Mouse (Mus musculus) heart, embryonic 12.5 days (tissue): ENCODE measurements around the gene Pakap. TPM values are rescaled to one million over a fixed set of nuclear protein-coding genes. Genes with fewer than 3 reads are reported as not detected.
"Not testable (repeated sequence)": the region's sequence is repeated elsewhere in the genome, so short reads cannot be mapped to it uniquely, and the experiment has no call there.

ENCODE experiments used
- ATAC-seq: fragments of 200-750 bp; cut with Nextera tagmentation; 2 replicates; pipeline ENCODE4 v1.8.0; 2017; ENCODE audit warnings: moderate TSS enrichment, moderate library complexity; ENCODE audit not compliant: insufficient number of reproducible peaks, low FRiP score
- H3K27ac ChIP-seq: fragments of 300-500 bp; sonication (generic); 2 replicates; pipeline ENCODE4 v1.5.1; 2016; ENCODE audit warnings: mild to moderate bottlenecking, moderate library complexity; ENCODE audit not compliant: poor library complexity, severe bottlenecking
- H3K27me3 ChIP-seq: fragments of 300-500 bp; sonication (generic); replicated peaks from 2 replicates; pipeline ENCODE4 v1.6.1; 2016; ENCODE audit warnings: mild to moderate bottlenecking, moderate library complexity
- H3K36me3 ChIP-seq: fragments of 300-500 bp; sonication (generic); 2 replicates; pipeline ENCODE4 v1.6.1; 2016; ENCODE audit warnings: mild to moderate bottlenecking, moderate library complexity
- H3K4me1 ChIP-seq: fragments of 300-500 bp; sonication (generic); replicated peaks from 2 replicates; pipeline ENCODE4 v1.6.1; 2016; ENCODE audit warnings: mild to moderate bottlenecking
- H3K4me2 ChIP-seq: fragments of 300-500 bp; sonication (generic); 2 replicates; pipeline ENCODE4 v1.6.1; 2016; ENCODE audit warnings: mild to moderate bottlenecking, moderate library complexity
- H3K4me3 ChIP-seq: fragments of 300-500 bp; sonication (generic); 2 replicates; pipeline ENCODE4 v1.5.1; 2016; ENCODE audit warnings: mild to moderate bottlenecking
- H3K9ac ChIP-seq: fragments of 300-500 bp; sonication (generic); 2 replicates; pipeline ENCODE4 v1.6.1; 2016; ENCODE audit warnings: mild to moderate bottlenecking, moderate library complexity
- H3K9me3 ChIP-seq: fragments of 300-500 bp; sonication (generic); replicated peaks from 2 replicates; pipeline ENCODE4 v1.6.1; 2016; ENCODE audit warnings: mild to moderate bottlenecking, moderate library complexity
- WGBS: fragments of 180-500 bp; shearing (Covaris S2); methylation state at CpG from one replicate; pipeline ENCODE4 v1.1.7; 2016; 5-methylcytosine and 5-hydroxymethylcytosine counted together
- polyA plus RNA-seq: library from polyadenylated mRNA; unstranded; fragments of >200 nt; fragmentation: Nextera tagmentation; extraction: Ambion mirVana; gene quantifications from 2 replicates; pipeline ENCODE4 v1.2.1, GENCODE M21; 2016

Pakap gene
- polyA plus RNA-seq, 1 experiment from 2014 or later: 74.5 TPM

DNA sequence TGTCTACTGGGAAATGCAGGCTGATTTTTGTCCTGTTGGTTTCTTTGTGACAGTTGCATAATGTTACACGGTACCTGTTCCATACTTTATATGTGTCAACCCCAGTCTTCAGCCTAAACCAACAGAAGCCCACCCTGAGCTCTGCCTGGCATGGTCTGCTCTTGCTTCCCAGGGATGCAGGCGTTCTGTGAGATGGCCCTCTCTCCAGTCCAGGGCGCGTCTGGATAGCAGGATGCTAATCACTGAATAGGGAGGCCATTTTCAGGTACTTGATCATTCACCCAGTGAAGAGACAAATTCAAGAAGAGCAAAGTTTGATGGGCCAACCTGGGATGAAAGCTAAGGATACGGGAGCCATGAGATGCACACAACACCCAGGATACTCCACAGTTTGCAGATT, 311.2 kb downstream of the Pakap start:
- WGBS: 83% methylated on average over 5 of the region's 5 CpGs
- H3K9ac ChIP-seq: no peak overlapping the region
- H3K9me3 ChIP-seq: no peaks in the 10 kb centered on the region
- H3K4me3 ChIP-seq: no peak overlapping the region
- no peak overlapping the region for H3K4me2 ChIP-seq
- no peaks in the 10 kb centered on the region for H3K27me3 ChIP-seq
- peaks cover 31% of the 10 kb centered on the region for H3K4me1 ChIP-seq
- no peak for ATAC-seq
- 0 out of 2 replicates have a peak, but pooled peaks cover 4% of the 10 kb centered on the region for H3K36me3 ChIP-seq
- H3K27ac ChIP-seq: no peak overlapping the region

DNA sequence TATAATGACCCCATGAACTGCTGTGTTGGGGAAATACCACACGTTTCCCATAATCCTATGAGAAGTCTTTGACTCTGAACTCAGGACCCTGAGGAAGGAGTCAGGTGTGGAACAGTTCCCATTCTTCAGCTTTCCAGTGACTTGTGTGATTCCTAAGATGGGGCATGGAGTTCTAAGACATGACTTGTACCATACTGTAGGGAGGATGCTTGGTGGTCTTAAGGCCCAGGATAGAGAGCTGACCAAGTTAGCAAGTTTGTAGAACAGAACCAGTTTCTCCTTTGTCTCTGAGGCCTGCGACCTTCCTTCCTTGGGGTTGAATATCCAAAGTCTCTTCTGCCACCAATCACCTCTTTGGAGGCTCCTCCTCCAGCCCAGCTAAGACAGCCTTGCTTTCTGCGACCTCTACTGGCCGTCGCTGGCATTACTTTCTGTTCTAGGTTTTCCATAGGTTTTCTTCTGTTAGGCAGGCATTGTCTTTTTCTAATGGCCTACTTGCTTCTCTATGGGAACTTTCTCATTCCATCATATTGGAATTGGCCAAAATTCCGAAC, 311.9 kb downstream of the Pakap start:
- no peak for ATAC-seq
- H3K9me3 ChIP-seq: no peaks in the 10 kb centered on the region
- no peak overlapping the region for H3K4me2 ChIP-seq
- 14% methylated on average over 6 of the region's 6 CpGs for WGBS
- H3K4me3 ChIP-seq: no peak overlapping the region
- 0 out of 2 replicates have a peak, but pooled peaks cover 4% of the 10 kb centered on the region for H3K36me3 ChIP-seq
- H3K27ac ChIP-seq: no peak overlapping the region
- no peak overlapping the region for H3K9ac ChIP-seq
- H3K4me1 ChIP-seq: peaks cover 36% of the 10 kb centered on the region
- no peaks in the 10 kb centered on the region for H3K27me3 ChIP-seq

GRCm38 (mm10) chr4:57883520-57884421, 315.8 kb downstream of the Pakap start:
- Histone ChIP-seq H3K9ac (no peak overlapping the region), H3K4me1 (peaks cover 58% of the 10 kb centered on the region), H3K36me3 (0 out of 2 replicates have a peak, but pooled peaks cover 4% of the 10 kb centered on the region), H3K4me3 (no peak overlapping the region), H3K9me3 (no peaks in the 10 kb centered on the region), H3K27ac (peak overlapping the region; percentile 53), H3K27me3 (no peaks in the 10 kb centered on the region), H3K4me2 (no peak overlapping the region)
- no peak for ATAC-seq
- 55% methylated on average over 7 of the region's 7 CpGs for WGBS

- Histone ChIP-seq H3K9me3 (no peaks in the 10 kb centered on the region), H3K9ac (no peak overlapping the region), H3K36me3 (peaks cover 2% of the 10 kb centered on the region; the same call in 1 of the 2 replicates), H3K4me1 (peaks cover 58% of the 10 kb centered on the region), H3K27me3 (no peaks in the 10 kb centered on the region), H3K27ac (no peak overlapping the region), H3K4me2 (no peak overlapping the region), H3K4me3 (no peak overlapping the region)
- 82% methylated on average over 3 of the region's 3 CpGs for WGBS
- no peak for ATAC-seq
These were observed 316.5 kb downstream of the Pakap start for GRCm38 (mm10) chr4:57884511-57884910.

- Histone ChIP-seq H3K9ac (no peak overlapping the region), H3K27ac (no peak overlapping the region), H3K9me3 (no peaks in the 10 kb centered on the region), H3K4me3 (no peak overlapping the region), H3K27me3 (no peaks in the 10 kb centered on the region), H3K4me1 (peaks cover 54% of the 10 kb centered on the region), H3K36me3 (peaks cover 4% of the 10 kb centered on the region; the same call in 1 of the 2 replicates), H3K4me2 (no peak overlapping the region)
- WGBS: 73% methylated on average over 2 of the region's 2 CpGs
- ATAC-seq: no peak
These were observed 317.2 kb downstream of the Pakap start for GRCm38 (mm10) chr4:57885186-57885585.

DNA sequence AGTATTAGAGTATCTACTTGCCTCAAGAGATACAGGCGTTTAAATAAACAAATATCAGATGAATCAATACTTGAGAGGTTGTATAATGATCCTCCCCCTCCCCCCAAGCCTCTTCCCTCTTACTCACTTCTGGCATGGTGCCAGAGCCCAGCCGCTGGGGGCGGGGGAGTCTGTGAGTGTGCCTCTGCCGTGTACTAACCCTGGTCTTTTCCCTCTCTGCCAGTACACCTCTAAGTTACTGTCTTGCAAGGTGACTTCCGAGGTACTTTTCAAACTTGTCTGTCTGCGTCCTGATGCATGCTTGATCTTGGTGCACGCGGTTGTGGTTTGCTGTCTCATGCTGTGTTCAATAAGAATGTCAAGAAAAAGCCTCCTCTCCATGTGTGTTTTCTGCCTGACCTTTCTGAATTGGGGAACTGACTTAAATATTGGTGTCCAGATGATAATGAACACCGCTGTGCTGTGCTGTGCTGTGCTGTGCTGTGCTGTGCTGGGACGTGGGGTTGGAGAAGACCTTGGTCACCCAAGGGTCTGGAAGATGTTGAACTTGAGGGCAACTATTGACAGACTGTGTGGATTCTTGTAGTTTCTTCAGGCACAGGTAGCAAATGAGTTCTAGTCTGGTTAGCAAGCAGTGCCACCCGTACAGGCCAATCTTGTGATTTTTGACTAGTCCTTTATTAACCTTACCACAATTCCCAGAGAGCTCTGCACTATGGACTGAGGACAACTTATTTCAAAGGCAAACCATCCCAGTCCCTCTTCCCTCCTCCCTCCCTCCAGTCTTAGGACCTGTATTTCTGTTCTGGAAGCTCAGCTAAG, 318.3 kb downstream of the Pakap start:
- Histone ChIP-seq H3K4me3 (no peak overlapping the region), H3K9ac (no peak overlapping the region), H3K9me3 (no peaks in the 10 kb centered on the region), H3K27me3 (no peaks in the 10 kb centered on the region), H3K4me1 (peaks cover 54% of the 10 kb centered on the region), H3K27ac (no peak overlapping the region), H3K4me2 (no peak overlapping the region), H3K36me3 (peaks cover 4% of the 10 kb centered on the region; the same call in 1 of the 2 replicates)
- WGBS: 53% methylated on average over 11 of the region's 11 CpGs
- ATAC-seq: peak; percentile 35; the same call in 1 of the 2 replicates

DNA sequence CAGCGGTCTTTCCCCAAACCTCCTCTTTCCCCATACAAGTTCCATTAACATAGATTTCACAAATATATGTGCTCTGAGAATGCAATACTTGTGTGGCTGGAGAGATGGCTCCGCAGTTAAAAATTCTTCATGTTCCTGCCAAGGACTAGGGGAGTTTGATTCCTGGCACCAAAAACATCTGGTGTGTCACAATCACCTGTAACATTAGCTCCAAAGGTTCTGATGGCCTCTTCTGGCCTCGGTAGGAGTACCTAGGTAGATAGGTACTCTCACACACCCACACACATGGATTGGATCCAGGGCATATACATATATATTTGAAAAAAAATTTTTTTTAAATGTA, 318.9 kb downstream of the Pakap start:
- 83% methylated on average over 3 of the region's 3 CpGs for WGBS
- Histone ChIP-seq H3K4me2 (no peak overlapping the region), H3K9me3 (no peaks in the 10 kb centered on the region), H3K36me3 (peaks cover 4% of the 10 kb centered on the region; the same call in 1 of the 2 replicates), H3K27ac (no peak overlapping the region), H3K4me1 (peaks cover 50% of the 10 kb centered on the region), H3K27me3 (no peaks in the 10 kb centered on the region), H3K4me3 (no peak overlapping the region), H3K9ac (no peak overlapping the region)
- no peak for ATAC-seq

DNA sequence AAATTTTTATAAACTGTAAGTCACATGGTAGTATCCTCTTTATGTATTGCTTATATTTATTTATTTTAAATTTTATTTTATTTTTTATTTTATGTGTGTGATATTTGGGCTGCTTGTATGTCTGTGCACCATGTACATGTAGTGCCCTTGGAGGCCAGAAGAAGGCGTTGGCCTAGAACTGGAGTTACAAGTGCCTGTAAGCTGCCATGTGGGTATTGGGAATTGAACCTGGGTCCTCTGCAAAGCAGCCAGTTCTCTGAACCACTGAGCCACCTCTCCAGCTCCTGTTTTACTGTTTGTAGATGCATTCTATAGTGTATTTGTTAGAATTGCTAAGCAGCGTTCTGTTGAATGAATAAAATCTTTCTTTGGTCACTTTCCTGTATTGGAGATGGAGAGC, 320.3 kb downstream of the Pakap start:
- Histone ChIP-seq H3K27ac (no peak overlapping the region), H3K27me3 (no peaks in the 10 kb centered on the region), H3K36me3 (peaks cover 9% of the 10 kb centered on the region), H3K4me3 (no peak overlapping the region), H3K9me3 (no peaks in the 10 kb centered on the region), H3K4me2 (no peak overlapping the region), H3K4me1 (peaks cover 36% of the 10 kb centered on the region), H3K9ac (no peak overlapping the region)
- WGBS: 86% methylated on average over 2 of the region's 2 CpGs
- no peak for ATAC-seq

DNA sequence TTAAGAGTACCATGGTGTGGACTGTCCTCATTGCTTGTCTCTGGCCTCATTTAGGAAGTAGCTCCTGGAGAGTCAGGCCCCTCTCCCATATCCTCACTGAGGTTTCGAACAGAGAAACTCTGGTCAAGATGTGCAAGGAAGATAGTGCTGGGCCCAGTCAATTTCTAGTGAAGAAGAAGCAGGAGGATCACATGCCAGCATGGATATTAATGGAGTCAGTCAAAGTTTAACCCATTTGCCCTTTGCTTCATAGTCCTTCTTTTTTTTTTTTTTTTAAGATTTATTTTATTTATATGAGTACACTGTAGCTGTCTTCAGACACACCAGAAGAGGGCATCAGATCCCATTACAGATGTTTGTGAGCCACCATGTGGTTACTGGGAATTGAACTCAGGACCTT, 321.0 kb downstream of the Pakap start:
- not testable (repeated sequence) for H3K4me2 ChIP-seq, H3K27ac ChIP-seq
- 90% methylated on average over 1 of the region's 1 CpGs for WGBS

DNA sequence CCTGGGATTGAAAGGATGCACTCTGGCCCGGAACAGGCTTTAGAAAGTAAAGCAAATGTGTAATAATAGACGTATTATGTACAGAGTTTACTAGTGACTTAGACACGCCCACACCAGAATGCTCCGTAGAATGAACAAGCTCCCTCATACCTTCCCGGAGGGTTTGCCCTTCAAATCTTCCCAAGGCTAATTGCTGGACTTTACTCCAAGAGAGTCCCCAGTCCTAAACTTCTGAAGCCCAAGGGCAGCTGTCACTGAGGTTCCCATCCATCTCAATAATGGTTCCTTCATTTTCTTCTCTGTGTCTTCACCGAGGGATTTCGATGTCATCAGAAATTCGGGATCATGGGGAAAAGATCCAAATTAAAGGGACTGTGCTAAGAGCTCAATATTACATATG, 321.8 kb downstream of the Pakap start:
- no peak overlapping the region for H3K4me3 ChIP-seq
- no peak overlapping the region for H3K9ac ChIP-seq
- no peaks in the 10 kb centered on the region for H3K9me3 ChIP-seq
- H3K36me3 ChIP-seq: peaks cover 22% of the 10 kb centered on the region
- no peak for ATAC-seq
- H3K27me3 ChIP-seq: no peaks in the 10 kb centered on the region
- H3K27ac ChIP-seq: no peak overlapping the region
- peaks cover 21% of the 10 kb centered on the region for H3K4me1 ChIP-seq
- H3K4me2 ChIP-seq: no peak overlapping the region
- WGBS: 89% methylated on average over 8 of the region's 8 CpGs

More for the DNA sequence above, 321.0 kb downstream of the Pakap start:
- H3K9ac ChIP-seq, ATAC-seq, H3K27me3 ChIP-seq, H3K4me3 ChIP-seq, H3K9me3 ChIP-seq: not testable (repeated sequence)
- H3K4me1 ChIP-seq: peaks cover 29% of the 10 kb centered on the region
- peaks cover 17% of the 10 kb centered on the region for H3K36me3 ChIP-seq
